Mouse (Mus musculus): ENCODE measurements around the gene Sox8. TPM values are rescaled to one million over a fixed set of nuclear protein-coding genes. Genes with fewer than 3 reads are reported as not detected.

Gene Sox8
- total RNA-seq (2022): under 1 TPM; 0.19 to 0.76 (median 0.70) TPM

DNA sequence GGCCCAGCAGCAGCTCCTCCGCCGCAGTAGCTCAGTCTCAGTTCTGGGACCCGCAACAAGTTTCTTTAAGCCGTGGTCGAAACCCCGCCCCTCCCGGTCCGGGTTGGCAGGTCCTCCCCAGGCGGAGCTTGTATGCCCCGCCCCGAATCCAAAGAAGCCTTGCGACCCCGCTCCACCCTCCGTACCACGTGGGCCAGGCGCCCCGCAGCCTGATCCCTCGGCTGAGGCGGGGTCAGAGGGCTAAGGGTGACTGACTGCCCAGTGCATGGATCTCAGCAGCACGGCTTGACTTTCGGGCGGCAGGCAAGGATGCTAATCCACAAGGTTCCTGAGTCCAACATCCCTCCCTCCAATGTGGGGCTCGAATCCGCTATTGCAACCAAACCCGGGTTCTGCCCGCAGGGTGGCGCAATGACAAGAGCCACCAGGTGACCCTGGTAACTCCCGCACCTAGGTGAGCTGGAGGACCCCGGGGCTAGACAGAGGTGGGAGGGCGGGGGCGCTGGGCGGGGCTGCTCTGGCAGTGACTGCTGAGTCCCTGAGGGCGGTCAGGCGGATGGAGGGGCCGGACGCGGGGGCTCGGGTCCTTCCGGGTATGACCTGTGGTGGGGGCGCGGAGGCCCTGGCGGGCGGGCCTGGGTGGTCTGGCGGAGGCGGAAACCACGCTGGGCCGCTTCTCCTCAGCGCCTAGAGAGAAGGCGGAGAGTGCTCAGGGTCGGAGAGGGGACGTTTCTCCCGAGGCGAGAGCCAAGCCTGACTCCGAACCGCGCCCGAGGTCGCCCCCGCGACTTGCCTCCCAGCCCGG is at the start of gene Sox8:
Gene Sox8 (minus strand): TSS at position 39 of the 805 bp plus-strand sequence.
- DNase-seq (ENCODE audit: low spot score in 2 of 2): peak; percentile 82 to 86

DNA sequence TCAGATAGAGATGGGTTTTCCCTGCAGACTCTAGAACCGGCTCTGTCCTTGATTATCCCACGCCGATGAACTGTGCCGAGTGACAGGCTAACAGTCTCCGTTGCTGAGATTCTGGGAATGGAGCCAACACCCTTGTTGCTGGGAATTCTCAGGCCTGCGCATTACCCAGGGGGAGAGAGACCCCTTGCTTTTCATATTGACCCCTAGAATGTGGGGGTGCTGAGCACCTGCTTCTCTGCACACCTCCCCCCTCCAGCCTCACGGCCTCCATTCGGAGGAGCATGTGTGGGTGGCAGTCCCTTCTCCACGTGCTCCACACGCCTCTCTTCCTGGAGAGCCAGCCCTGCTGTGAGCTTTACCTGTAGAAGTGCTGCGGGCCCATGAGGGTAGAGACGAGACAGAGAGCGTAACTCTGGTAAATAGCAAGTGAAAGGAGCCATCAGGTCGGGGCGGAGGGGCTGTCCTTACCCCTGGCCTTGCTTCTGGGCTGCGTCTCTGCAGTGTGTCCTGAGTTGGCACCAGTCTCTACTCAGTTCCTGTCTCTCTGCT is 48.1 kb upstream of the Sox8 start:
- DNase-seq (ENCODE audit: low spot score in 2 of 2): no peak

DNA sequence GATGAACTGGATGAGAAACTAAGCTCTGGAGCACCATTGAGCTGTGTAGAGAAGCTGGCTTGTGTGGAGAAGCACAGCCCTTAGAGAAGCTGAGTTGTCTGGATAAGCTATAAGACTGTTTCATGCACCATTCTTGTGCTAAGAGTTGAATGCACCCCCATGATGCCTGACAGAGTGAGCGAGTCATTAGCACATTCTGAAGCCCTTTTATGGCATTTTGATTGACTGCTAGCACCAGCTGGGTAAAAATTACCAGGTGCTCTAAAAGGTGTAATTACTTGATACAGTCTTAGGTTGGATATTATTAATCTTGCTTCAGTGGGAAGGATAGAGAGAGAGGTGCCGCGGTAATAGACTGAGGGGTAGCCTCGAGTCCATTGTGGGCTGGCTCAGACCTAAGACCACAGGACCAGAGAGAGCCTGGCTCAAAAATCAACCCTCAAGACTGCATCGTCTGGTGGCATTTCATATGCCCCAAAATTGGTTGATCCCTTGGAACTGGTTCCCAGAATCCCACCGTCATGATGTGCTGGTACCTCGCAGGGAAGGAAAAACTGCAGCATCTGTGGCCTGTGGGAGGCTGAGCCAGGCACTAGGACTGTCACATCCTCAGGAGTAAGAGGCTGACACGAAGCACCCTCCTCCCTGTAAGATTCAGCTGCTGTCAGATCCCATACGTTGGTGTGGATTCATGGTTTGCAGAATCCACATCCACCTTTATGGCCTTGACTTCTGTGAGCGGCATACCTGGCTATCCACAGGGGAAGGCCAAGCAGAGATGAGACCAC is 44.4 kb upstream of the Sox8 start:
- DNase-seq (ENCODE audit: low spot score in 2 of 2): no peak

DNA sequence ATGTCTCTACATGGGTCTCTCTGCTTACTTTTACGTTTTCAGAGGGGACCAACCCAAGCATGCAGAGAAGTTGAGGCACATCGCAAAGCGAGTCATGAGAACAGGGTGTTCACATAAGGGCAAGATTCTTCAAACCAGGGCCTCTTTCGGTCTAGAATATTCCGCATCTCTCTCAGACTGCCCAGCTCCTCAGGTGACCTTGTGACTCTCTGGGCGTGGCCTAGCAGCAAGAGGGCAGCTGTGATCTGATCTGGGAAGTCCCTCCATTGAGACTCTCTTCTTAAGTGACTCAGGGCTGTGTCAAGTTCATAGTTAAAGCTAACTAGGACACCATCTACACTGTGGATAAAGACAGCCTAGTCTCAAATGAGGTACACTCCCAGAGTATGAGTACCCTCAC is 42.8 kb upstream of the Sox8 start:
- no peak for DNase-seq (ENCODE audit: low spot score in 2 of 2)

DNA sequence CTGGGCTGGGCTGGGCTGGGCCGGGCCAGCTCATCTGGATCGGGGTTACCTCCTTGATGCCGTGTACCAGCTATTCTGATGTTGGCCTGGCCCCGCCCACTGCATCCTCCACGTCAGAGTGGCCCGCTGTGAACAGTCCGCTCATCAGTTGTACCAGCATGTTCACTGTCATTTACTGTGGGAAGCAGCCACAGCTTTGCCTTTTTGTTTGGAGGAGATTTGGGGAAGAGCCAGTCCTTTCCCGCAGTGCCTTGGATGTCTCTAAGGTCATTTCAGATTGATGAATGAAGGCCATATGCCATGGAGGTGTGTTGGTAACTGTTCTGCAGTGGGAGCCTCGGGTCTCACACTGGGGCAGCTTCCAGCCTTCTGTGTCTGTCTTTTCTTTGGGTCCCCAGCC is 42.1 kb upstream of the Sox8 start:
- no peak for DNase-seq (ENCODE audit: low spot score in 2 of 2)

DNA sequence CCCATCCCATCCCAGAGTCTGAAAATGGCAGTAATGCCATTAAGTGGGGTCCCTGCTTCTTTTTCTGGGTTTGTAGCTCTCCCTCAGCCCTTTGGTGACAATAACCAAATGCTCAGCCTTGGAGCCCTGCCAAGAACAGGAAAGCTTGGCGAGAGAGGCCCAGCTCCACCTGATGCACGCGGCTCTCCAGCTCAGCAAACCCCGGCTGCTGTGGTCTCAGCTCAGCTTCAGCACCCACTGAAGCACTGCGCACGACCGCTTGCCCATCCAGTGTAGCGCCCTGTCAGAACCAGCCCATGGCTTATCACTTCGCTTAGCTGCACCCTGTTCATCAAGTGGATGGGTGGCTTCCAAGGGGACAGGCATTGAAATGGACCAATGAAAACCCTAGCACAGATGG is 39.7 kb upstream of the Sox8 start:
- DNase-seq (ENCODE audit: low spot score in 2 of 2): no peak

DNA sequence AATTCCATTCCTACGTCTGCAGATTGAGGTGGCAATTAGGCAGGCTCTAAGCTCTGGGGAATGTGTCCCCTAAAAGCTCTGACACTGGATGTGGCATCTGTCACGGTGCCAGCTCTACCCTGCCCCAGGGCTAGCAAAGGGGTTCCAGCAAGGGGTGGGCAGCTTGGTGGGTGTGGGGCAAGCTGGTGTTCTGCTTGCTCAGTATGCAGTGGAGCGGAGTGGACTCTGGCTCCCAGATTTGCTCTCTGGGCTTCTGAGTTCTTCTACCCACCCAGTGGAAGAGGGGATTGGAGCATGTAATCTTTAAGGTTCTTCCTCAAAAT is 39.0 kb upstream of the Sox8 start:
- DNase-seq (ENCODE audit: low spot score in 2 of 2): no peak

DNA sequence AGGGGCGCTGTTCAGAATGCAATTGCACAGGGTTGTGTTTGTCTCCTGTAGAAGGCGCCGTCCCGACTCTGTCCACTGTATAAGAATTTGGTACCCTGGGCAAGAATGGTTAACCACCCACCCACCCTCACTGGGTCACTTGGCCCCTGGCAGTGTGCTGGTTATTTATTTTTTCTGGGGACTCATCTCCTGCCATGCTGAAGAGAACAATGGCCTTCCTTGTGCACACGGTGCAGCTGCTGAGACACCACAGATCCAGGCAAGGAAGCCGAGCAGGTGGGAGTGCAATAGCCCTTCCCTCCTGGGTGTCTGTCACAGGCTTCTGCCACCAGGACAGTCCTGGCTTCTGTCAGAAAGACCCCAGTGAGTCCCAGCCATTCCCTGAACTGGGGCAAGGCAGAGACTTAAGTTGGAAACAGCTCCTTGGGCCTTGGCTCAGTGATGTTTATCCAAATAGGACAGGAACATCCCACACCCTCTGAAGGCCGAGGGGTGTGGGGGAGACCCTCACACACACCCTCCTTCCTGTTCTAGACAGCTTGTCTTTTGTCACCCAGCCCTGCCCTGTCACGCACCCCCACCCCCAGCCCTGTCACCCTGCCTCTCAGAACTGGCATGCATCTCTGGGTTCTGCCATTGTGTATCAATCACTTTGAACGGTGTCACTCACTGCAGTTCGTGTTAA is 38.5 kb upstream of the Sox8 start:
- no peak for DNase-seq (ENCODE audit: low spot score in 2 of 2)

DNA sequence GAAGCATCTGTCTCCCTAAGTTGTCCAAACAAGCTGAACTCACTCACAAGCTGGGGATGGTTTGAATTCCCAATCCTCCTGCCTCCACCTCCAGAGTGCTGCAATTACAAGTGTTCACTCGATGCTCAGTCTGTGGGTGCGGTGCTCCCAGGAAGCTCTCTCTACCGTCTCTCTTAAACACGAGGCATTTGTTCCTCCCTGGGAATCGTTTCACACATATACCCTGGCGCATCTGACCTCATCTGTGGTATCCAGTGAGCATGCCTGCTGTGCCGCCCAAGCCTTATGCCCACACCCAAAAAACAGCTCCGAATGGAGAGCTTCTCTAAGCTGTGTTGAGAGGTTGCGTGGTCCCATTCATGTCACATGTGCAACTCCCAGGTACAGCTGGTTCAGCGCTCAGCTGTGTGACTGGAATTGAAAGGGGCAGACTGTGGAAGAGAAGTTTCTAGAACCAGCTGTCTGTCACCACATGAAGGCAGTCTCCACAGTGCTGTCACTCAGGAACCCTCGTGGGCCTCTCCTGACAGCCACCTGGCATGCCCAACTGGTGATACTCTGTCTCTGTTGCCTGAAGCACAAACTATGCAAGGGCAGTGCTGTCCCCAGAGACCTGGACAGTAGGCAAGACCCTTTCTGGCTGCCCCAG is 37.8 kb upstream of the Sox8 start:
- DNase-seq (ENCODE audit: low spot score in 2 of 2): no peak

DNA sequence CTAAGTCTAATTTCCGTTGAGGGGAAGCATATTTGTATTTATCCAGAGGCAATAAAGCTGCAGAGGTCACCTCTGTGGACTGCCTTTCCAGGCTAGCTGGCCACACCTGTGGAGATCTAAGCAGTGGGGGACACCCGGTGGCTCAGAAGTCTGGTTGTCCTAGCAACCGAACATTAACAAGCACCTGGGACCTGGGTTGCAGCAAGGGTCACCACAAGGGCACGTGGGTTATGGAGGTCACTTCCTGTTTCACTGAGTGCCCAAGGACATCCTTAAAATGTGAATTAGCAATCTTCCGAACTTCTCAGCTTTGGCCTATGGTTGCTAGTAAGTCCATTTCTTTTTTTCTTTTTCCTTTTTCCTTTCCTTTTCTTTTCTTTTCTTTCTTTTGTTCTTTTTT is 33.7 kb upstream of the Sox8 start:
- no peak for DNase-seq (ENCODE audit: low spot score in 2 of 2)

DNA sequence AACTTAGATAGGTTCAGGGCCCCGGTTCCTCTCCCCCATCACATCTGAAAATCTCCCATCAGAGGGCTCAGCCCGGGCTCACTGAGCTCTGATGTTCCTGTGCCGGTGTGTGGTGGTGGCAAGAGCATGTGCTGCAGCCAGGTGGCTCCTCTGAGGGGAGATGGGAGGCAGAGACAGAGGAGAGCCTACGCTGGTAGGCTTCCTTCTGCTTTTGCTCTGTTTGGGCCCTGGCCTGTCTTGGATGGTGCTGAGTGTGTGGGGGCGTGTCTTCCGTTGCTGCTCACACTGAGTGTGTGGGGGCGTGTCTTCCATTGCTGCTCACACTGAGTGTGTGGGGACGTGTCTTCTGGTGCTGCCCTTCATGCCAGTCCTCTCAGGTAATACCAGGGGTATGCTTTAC is 31.9 kb upstream of the Sox8 start:
- DNase-seq (ENCODE audit: low spot score in 2 of 2): no peak

DNA sequence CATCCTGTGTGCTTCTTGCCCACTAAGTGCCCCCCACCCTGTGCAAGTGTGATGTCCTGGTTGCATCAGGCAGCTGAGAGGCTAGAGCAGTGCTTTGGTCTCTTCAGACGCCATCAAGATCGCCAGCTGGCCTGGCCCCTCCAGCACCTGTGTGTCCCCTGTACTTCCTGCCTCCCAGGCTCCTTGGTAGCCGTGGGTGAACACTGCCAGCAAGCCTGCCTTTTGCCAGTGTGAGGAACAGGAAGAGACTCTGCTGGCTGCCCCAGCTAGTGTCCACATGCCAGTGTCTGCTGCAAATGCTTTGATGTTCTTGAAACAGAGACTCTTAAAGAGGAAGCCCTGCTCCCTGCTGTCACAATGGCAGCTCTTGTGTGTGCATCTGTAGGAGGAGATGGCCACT is 27.1 kb upstream of the Sox8 start:
- DNase-seq (ENCODE audit: low spot score in 2 of 2): no peak

DNA sequence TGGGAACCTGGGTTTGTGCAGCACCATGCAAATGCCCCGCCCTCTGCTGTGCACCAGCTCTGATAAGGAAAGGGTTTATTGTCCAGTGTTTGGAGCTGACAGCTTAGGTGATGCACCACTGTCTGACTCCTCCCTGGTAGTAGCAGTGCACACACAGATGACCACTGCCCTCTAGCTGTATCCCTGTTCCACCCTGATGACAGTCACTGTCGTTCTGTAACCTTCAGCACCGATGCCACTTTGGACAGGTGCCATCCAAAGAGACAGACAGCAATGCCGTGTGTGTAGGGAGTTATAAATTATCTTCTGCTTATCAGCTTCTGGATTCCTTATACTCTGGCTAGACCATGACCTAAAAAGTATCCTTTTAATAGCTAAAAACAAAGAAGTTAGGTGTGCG is 25.0 kb upstream of the Sox8 start:
- DNase-seq (ENCODE audit: low spot score in 2 of 2): no peak

DNA sequence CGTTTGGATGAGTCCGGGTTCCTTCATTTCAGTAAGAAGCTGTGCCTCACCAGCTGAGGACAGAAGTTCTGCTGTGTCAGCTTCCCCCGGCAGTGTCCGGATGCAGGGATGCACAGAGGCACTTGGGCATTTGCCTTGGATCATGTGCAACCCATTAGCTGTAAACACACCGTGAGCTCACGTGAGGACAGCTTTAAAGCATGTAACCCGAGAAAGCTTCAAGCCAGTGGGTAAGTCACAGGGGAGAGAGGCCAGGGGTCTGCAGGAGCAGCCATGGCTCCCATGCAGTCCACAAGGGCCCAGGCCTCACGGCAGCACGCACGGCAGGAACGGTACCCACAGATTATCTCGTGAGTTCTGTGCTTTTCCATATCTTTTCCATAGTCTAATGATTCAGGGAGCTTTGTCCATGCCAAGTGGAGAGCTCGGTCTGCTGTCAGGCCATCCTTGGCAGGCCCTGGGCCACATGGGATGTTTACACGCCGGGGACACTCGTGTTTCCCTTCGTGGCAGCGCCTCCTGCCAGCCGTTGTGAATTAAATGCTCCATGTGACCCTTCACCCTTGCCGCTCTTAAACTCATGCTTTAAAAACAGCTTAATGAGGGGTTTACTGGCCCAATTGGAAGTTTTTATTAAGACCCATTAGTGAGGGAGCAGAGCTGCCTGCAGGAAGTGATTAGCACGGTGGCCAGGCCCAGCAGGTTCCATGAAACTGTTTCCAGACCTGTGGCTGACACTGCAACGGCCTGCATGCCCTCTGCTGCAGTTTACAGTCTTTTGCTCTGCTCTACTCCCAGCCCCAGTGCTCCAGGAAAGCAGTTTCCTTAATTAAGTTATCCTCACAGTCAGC is 23.1 kb upstream of the Sox8 start:
- no peak for DNase-seq (ENCODE audit: low spot score in 2 of 2)

DNA sequence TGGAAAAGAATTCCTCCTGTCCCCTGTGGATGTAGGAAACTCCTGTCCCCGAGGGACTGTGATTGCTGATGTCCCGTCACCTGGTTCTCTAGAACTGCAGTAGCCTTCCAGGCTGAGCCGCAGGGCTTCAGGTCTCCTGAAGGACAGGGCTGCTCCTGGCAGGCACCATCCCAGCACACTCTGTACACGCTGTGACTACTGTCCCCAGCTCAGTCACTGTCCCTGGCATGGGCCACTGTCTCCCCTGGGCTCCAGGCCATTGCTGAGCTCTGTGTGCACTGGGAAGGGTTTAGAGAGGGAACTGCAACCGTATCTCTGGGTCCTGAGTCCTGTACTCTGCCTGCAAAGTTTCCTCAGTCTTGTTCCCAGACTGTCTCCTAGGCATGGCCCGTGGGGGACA is 21.9 kb upstream of the Sox8 start:
- peak; percentile 66 to 69 for DNase-seq (ENCODE audit: low spot score in 2 of 2)

DNA sequence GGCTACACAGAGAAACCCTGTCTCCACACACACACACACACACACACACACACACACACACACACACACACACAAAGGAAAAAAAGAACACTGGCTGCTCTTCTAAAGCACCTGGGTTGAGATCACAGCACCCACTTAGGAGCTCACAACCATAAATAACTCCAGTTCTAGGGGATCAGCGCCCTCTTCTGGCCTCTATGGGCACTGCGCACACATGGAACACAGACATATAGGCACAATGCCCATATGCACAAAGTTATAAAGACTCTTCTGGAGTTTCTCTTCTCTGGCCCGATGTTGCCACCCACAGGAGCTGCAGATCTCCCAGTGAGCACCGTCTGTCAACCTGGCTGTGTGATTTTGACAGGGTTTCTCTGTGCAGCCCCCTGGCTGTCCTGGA is 20.5 kb upstream of the Sox8 start:
- no peak for DNase-seq (ENCODE audit: low spot score in 2 of 2)

DNA sequence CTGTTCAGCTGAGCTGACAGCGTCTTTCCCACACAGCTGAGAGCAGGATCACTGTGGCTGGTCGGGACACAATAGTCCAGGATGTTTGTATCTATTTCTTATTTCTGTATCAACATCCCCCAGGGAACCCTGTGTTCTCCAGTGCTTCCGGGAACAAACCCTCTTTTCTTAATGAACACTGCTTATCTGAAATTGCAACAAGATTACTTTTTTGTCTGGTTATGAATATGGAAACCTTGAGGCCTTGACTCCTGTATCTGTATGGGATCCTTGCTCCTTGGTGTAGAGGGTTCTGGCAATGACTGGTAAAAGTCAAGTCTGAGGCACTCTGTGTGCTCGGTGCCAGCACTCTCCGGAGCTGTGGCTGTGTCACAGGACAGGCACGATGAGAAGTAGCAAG is 19.6 kb upstream of the Sox8 start:
- DNase-seq (ENCODE audit: low spot score in 2 of 2): no peak

DNA sequence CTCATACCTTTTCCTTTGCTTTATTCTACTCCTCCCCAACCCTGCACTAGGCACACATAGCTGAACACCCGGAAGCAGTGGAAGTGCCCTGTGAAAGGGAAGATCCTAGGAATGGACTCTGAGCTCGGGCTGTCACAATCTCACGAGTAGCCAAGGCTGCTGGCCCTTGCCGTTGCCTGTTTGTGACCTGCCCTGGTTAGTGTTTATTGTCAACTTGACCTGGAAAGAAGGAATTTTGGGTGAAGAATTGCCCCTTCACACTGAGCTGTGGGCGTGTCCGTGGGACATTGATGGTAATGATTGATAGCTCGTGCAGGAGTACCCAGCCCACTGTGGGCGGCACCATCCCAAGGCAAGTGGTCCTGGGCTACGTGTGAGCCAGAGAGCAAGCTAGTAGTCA is 14.2 kb upstream of the Sox8 start:
- DNase-seq (ENCODE audit: low spot score in 2 of 2): no peak

DNA sequence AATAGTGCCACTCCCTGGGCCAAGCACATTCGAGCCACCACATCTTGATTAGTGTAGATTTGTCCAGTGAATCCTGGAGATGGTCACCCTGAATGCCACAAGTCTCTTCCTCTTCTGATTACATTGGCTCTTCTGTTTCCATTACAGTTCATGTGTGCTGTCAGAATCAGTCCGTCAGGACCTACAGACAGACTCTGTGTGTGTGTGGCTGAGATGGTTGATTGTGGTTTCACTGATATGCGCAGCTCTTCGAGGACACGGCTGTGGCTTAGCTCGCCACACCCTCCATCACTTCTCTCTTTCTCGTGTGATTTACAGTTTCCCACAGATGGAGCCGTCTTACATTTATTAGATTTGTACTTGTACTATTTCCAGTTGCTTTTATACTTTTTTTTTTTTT is 13.4 kb upstream of the Sox8 start:
- DNase-seq (ENCODE audit: low spot score in 2 of 2): no peak

DNA sequence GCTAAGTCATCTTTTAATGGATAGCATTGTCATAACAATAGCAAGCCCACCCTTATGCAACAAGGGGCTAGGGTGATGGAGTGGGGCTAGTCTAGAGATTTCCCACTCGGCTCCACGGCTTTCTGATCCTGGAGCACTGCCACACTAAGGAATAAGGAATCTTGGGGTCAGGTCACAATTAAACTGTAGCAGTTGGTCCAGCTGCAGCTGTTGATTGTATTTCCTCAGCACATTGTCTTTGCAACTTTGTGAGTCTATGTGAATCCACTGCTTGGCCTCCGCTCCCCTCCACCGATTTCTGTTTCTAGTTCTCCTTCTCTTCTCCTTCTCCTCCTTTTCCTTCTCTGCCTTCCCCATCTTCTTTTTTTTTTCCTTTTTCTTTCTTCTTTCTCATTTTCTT is 12.6 kb upstream of the Sox8 start:
- DNase-seq (ENCODE audit: low spot score in 2 of 2): no peak

DNA sequence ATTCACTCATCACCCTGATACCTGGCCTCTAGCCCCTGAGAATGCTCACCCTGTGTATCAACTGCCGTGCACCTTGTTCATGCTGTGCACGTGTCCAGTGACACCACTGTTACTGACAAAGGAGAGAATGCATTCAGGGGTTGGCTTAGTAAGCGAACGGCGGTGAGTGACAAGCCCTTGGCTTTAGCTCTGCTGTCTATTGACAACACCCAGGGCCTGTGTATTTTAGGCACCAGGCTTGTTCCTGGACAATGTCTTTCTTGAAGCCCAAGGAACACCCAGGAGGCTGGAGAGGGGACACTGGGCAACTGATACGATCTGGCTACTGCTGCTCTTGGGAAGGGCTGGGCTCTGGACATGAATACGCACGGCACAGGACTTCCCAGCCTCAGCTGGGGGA is 11.6 kb upstream of the Sox8 start:
- DNase-seq (ENCODE audit: low spot score in 2 of 2): no peak
